Mouse (Mus musculus): ENCODE data around the gene Gm14403. TPM values are rescaled to one million over a fixed set of nuclear protein-coding genes. Genes with fewer than 3 reads are reported as not detected.
"Not testable (repeated sequence)": the region's sequence is repeated elsewhere in the genome, so short reads cannot be mapped to it uniquely, and the experiment has no call there.

Gene Gm14403
- polyA plus RNA-seq, 1 experiment from 2014 or later, result 7.1 TPM

- WGBS, result 78% methylated on average over 1 of the region's 1 CpGs
- not testable (repeated sequence) for H3K4me3 ChIP-seq; H3K36me3 ChIP-seq (replicated peaks); H3K4me1 ChIP-seq; H3K27me3 ChIP-seq (replicated peaks; ENCODE audit: low read depth, poor library complexity, severe bottlenecking); DNase-seq (ENCODE audit: low spot score); H3K27ac ChIP-seq (replicated peaks)
- peaks cover 33% of the 10 kb centered on the region for H3K9me3 ChIP-seq
Measured at GRCm38 (mm10) chr2:177518960-177519359, 20.9 kb downstream of the Gm14403 start.

GRCm38 (mm10) chr2:177520035-177520434, 22.0 kb downstream of the Gm14403 start:
- no peaks in the 10 kb centered on the region for H3K4me1 ChIP-seq
- DNase-seq (ENCODE audit: low spot score), result no peak
- WGBS, result 86% methylated on average over 8 of the region's 8 CpGs

GRCm38 (mm10) chr2:177523061-177523460, 25.0 kb downstream of the Gm14403 start:
- 91% methylated on average over 20 of the region's 20 CpGs for WGBS
- H3K4me3 ChIP-seq, result no peak overlapping the region
- H3K36me3 ChIP-seq (replicated peaks), result no peaks in the 10 kb centered on the region
- no peak overlapping the region for H3K27ac ChIP-seq (replicated peaks)
- DNase-seq (ENCODE audit: low spot score), result no peak
- H3K9me3 ChIP-seq, result peaks cover 28% of the 10 kb centered on the region
- no peaks in the 10 kb centered on the region for H3K4me1 ChIP-seq
- H3K27me3 ChIP-seq (replicated peaks; ENCODE audit: low read depth, poor library complexity, severe bottlenecking), result no peaks in the 10 kb centered on the region

More at GRCm38 (mm10) chr2:177520035-177520434, 22.0 kb downstream of the Gm14403 start:
- Histone ChIP-seq H3K27me3 (replicated peaks; ENCODE audit: low read depth, poor library complexity, severe bottlenecking) (no peaks in the 10 kb centered on the region), H3K9me3 (peaks cover 37% of the 10 kb centered on the region), H3K27ac (replicated peaks) (no peak overlapping the region), H3K36me3 (replicated peaks) (no peaks in the 10 kb centered on the region), H3K4me3 (no peak overlapping the region)

GRCm38 (mm10) chr2:177523674-177524073, 25.7 kb downstream of the Gm14403 start:
- not testable (repeated sequence) for H3K27ac ChIP-seq (replicated peaks)
- 92% methylated on average over 6 of the region's 6 CpGs for WGBS

GRCm38 (mm10) chr2:177524171-177524570, 26.2 kb downstream of the Gm14403 start:
- not testable (repeated sequence) for H3K27me3 ChIP-seq (replicated peaks; ENCODE audit: low read depth, poor library complexity, severe bottlenecking); H3K4me1 ChIP-seq; H3K4me3 ChIP-seq; H3K27ac ChIP-seq (replicated peaks); DNase-seq (ENCODE audit: low spot score); H3K36me3 ChIP-seq (replicated peaks)
- peaks cover 23% of the 10 kb centered on the region for H3K9me3 ChIP-seq
- 91% methylated on average over 16 of the region's 16 CpGs for WGBS

More at GRCm38 (mm10) chr2:177523674-177524073, 25.7 kb downstream of the Gm14403 start:
- H3K27me3 ChIP-seq (replicated peaks; ENCODE audit: low read depth, poor library complexity, severe bottlenecking); DNase-seq (ENCODE audit: low spot score); H3K4me3 ChIP-seq; H3K4me1 ChIP-seq; H3K36me3 ChIP-seq (replicated peaks): not testable (repeated sequence)
- peaks cover 25% of the 10 kb centered on the region for H3K9me3 ChIP-seq

- Histone ChIP-seq H3K9me3 (peaks cover 9% of the 10 kb centered on the region; the same call in 1 of the 2 replicates), H3K27me3 (replicated peaks; ENCODE audit: low read depth, poor library complexity, severe bottlenecking) (no peaks in the 10 kb centered on the region), H3K4me1 (no peaks in the 10 kb centered on the region), H3K36me3 (replicated peaks) (no peaks in the 10 kb centered on the region), H3K4me3 (no peak overlapping the region), H3K27ac (replicated peaks) (no peak overlapping the region)
- 80% methylated on average over 9 of the region's 9 CpGs for WGBS
- no peak for DNase-seq (ENCODE audit: low spot score)
Measured at GRCm38 (mm10) chr2:177535876-177536275, 37.9 kb downstream of the Gm14403 start.

- not testable (repeated sequence) for H3K27ac ChIP-seq (replicated peaks); H3K27me3 ChIP-seq (replicated peaks; ENCODE audit: low read depth, poor library complexity, severe bottlenecking); H3K4me1 ChIP-seq; H3K36me3 ChIP-seq (replicated peaks); H3K9me3 ChIP-seq; DNase-seq (ENCODE audit: low spot score); H3K4me3 ChIP-seq
- 92% methylated on average over 2 of the region's 2 CpGs for WGBS
Measured at GRCm38 (mm10) chr2:177537141-177537540, 39.1 kb downstream of the Gm14403 start.

- H3K27me3 ChIP-seq (replicated peaks; ENCODE audit: low read depth, poor library complexity, severe bottlenecking); H3K27ac ChIP-seq (replicated peaks); DNase-seq (ENCODE audit: low spot score); H3K4me1 ChIP-seq; H3K9me3 ChIP-seq; H3K4me3 ChIP-seq; H3K36me3 ChIP-seq (replicated peaks): not testable (repeated sequence)
- 83% methylated on average over 5 of the region's 5 CpGs for WGBS
Measured at GRCm38 (mm10) chr2:177537717-177538116, 39.7 kb downstream of the Gm14403 start.

- not testable (repeated sequence) for H3K36me3 ChIP-seq (replicated peaks); H3K9me3 ChIP-seq; H3K27me3 ChIP-seq (replicated peaks; ENCODE audit: low read depth, poor library complexity, severe bottlenecking); H3K27ac ChIP-seq (replicated peaks); H3K4me1 ChIP-seq; DNase-seq (ENCODE audit: low spot score); H3K4me3 ChIP-seq
- 67% methylated on average over 1 of the region's 1 CpGs for WGBS
Measured at GRCm38 (mm10) chr2:177555261-177555660, 57.2 kb downstream of the Gm14403 start.

Other genes with a start within 250 kb of the Gm14403 start
- not detected in 2 replicates for gene Gm14409, start 231.2 kb upstream of the Gm14403 start, polyA plus RNA-seq (2016; fragmentation: Nextera tagmentation; extraction: Ambion mirVana)
- gene Gm14412, start 173.9 kb upstream of the Gm14403 start, polyA plus RNA-seq (2016; fragmentation: Nextera tagmentation; extraction: Ambion mirVana), result 0.31 and 0.65 TPM in 2 replicates
- gene Gm14418, start 99.9 kb upstream of the Gm14403 start, polyA plus RNA-seq (2016; fragmentation: Nextera tagmentation; extraction: Ambion mirVana), result 11.7 and 12.0 TPM in 2 replicates
- 12.6 and 13.2 TPM in 2 replicates for gene Zfp970, start 33.5 kb upstream of the Gm14403 start, polyA plus RNA-seq (2016; fragmentation: Nextera tagmentation; extraction: Ambion mirVana)
- gene Gm14406, start 80.0 kb downstream of the Gm14403 start, polyA plus RNA-seq (2016; fragmentation: Nextera tagmentation; extraction: Ambion mirVana), result not detected in 2 replicates

All from embryonic facial prominence, embryonic 10.5 days (tissue).